Mouse (Mus musculus): ENCODE results near the gene Krt71.
A peak's percentile ranks its signal among the peaks of the same experiment; 100 is the strongest.
"Not testable (repeated sequence)": the region's sequence is repeated elsewhere in the genome, so short reads cannot be mapped to it uniquely, and the experiment has no call there.

Krt71 gene

GRCm38 (mm10) chr15:101742711-101743110, at the start of gene Krt71:
TSS of gene Krt71 (minus strand) at chr15:101743109.
- DNase-seq (ENCODE audit: low spot score) = no peak

DNA sequence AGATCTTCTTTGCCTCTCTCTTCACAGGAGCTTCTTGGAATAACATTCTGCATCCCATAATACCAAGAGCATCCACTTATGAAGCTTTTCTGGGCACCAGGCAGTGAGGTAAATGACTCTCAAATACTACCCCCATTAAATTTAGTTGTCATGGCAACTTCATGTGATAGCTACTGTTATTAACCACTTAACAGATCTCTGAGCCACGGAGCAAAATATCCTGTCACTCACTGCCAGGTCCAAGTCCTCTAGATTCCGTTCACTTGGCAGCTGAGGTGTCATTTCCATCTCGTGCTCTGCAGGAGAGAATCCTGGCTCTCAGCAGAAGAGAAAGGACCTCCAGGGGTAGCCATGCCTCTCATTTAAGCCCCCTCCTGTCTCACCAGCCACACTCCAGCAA, 48.0 kb upstream of the Krt71 start:
- no peak for DNase-seq (ENCODE audit: low spot score)

DNA sequence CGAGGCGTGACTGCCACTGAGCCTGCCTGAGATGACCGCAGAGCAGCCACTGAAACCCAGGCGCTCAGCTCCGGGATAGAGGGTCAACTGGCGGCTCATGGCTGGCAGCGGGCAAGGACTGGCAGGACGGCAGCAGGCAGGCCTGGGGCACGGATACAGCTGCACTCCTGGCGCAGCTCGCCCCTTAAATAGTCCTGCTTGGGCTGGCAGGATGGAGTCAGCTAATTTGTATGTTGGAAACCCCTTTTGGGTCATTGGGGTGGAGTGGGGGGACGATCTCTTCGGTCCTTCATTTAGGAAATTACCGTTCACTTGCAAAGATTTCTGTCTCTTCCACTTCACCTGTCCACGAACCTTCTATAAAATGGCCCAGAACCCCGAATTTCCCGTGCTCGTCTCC, 43.5 kb upstream of the Krt71 start, which contains the start of gene Krt72:
Gene Krt72, minus strand, starts transcription at position 101 of the 400 bp plus-strand sequence.
- no peak for DNase-seq (ENCODE audit: low spot score)

DNA sequence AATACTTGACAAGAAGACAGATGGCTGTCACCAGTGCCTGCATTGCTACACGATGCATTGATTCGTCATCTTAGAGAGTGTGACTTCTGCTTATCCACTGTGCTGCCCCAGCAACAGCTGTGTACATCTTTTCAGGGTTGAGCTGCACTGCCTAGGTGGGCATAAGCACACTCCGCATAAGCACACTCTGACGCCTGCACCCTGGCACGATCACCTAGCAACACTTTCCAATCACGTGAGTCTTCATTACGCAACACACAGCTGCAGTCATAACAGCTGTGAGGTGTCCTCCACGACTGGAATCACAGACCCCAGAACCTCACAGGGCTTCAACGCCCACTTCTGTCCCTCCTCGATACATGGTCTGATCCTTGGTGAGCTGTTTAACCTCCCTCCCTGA, 30.5 kb upstream of the Krt71 start:
- no peak for DNase-seq (ENCODE audit: low spot score)

GRCm38 (mm10) chr15:101772711-101773081, 29.8 kb upstream of the Krt71 start:
- DNase-seq (ENCODE audit: low spot score) = peak; percentile 93

- DNase-seq (ENCODE audit: low spot score) = peak; percentile 25
Observed at GRCm38 (mm10) chr15:101772080-101772710, 29.3 kb upstream of the Krt71 start.

GRCm38 (mm10) chr15:101770226-101770625, 27.3 kb upstream of the Krt71 start:
- no peak for DNase-seq (ENCODE audit: low spot score)

DNA sequence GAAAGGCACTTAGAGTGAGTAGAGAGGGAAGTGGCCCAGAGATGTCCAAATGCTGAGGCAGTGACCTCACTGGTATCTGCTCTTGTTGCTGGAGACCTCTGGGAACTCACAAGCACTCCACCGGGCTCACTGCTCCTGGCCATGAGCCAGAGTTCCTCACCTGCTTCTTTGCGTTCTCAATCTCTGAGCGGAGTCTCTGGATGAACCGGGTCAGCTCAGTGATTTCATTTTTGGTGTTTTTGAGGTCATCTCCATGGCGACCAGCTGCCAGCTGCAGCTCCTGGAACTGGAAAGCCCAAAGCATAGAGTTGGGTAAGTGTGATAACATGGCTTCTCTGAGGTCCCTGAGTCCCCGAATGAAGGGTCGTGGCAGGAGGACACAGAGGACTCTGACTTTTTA, 5.1 kb downstream of the Krt71 start:
- no peak for DNase-seq (ENCODE audit: low spot score)

DNA sequence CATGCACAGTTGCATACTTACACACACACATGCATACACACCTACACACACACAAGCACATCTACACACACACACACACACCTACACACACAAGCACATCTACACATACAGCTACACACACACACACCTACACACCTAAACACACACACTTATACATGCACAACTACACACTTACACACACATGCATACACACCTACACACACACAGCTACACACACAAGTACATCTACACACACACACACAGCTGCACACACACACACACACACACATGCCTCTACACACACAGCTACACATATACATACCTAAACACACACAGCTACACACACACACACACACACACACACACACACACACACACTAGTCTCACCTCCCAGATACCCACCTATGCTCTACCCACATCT, 12.3 kb downstream of the Krt71 start:
- no peak for DNase-seq (ENCODE audit: low spot score)

DNA sequence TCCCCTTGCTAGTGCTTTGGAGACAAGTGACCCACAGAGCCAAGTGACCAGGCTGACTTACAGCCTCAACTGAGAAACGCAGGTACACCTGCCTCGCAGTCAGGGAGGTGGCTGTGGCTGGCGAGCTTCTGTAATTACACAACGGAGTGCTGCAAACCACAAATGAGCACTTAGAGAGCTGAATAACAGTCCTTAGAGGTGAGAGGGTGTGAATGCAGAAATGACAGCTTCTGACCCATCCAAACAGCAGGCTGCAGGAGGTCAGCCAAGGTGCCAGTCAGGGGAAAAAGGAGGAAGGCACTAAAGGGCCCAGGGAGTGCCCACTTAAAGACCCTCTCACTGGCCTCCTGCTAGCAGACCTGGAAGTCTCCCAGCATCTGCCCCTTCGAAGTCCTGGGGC, 18.2 kb downstream of the Krt71 start:
- DNase-seq (ENCODE audit: low spot score) = no peak

DNA sequence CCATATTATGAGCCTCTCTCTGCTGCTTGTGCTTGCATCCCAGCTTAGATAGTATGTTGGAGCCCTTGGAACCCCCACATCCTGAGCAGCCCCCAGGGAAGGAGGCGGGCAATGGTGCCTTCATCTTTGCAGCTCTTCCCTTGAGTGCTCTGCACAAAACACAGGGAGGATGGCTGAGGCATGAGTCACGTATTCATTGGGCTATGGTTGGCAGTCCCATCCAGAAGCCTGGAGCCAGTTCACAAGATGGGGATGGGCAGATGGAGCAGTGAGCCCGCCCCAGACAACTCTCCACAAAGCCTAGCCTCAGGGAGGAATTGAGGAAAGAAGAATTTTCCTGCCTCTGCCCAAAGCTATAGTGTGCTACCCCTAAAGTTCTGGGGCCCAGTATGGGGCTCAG, 27.1 kb downstream of the Krt71 start:
- no peak for DNase-seq (ENCODE audit: low spot score)

DNA sequence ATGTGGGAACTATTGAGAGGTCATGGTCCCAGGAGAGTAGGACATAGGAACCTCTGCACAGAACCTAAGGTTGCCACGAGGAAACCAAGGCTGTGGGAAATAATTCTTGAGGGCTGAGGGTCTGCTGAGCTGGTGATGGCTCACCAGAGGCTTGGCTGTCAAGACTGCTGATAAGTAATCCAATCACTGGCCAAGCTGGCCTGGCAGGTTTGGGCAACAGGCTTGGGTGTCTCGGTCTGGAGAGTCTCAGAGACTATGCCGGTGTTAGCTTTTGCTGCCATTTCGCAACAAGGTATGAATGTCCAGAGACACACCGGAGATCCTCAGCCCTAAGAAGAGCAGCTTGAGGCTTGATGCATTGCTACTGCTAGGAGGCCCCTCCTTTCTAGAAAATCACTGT, 28.6 kb downstream of the Krt71 start:
- peak; percentile 57 for DNase-seq (ENCODE audit: low spot score)

GRCm38 (mm10) chr15:101713731-101714130, 29.2 kb downstream of the Krt71 start:
- peak; percentile 34 for DNase-seq (ENCODE audit: low spot score)

GRCm38 (mm10) chr15:101712720-101713119, 30.2 kb downstream of the Krt71 start, which contains the start of gene Krt5:
TSS of gene Krt5 (minus strand) at chr15:101712898.
- DNase-seq (ENCODE audit: low spot score) = peak; percentile 40

- DNase-seq (ENCODE audit: low spot score) = no peak
Observed at GRCm38 (mm10) chr15:101708683-101709082, 34.2 kb downstream of the Krt71 start.

- DNase-seq (ENCODE audit: low spot score) = no peak
Observed at GRCm38 (mm10) chr15:101707454-101707853, 35.5 kb downstream of the Krt71 start.

- no peak for DNase-seq (ENCODE audit: low spot score)
Observed at GRCm38 (mm10) chr15:101704066-101704465, 38.8 kb downstream of the Krt71 start.

GRCm38 (mm10) chr15:101702380-101702779, 40.5 kb downstream of the Krt71 start:
- no peak for DNase-seq (ENCODE audit: low spot score)

DNA sequence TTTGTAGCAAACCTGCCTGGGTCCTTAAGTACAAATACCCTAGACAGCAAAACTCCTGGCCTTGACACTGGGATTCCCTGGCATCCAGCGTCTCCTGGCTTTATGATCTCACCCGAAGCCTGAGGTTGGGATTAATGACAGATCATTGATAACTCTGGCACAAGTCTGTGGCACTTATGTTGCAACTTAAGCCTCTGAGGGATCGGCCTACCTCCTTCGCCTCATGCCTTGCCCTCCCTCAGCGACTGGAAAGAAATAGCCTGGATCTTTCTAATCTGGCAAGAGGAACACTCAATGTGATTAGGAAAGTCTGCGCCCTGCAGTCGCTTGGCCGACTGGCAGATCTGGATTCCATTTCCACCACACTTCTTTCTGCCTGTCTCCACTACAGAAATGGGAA, 43.0 kb downstream of the Krt71 start:
- no peak for DNase-seq (ENCODE audit: low spot score)

GRCm38 (mm10) chr15:101699192-101699591, 43.7 kb downstream of the Krt71 start:
- no peak for DNase-seq (ENCODE audit: low spot score)

- no peak for DNase-seq (ENCODE audit: low spot score)
Observed at GRCm38 (mm10) chr15:101697326-101698188, 45.4 kb downstream of the Krt71 start.

GRCm38 (mm10) chr15:101694207-101694606, 48.7 kb downstream of the Krt71 start, which contains the start of gene Krt6a:
TSS of gene Krt6a (minus strand) at chr15:101694307.
- no peak for DNase-seq (ENCODE audit: low spot score)

GRCm38 (mm10) chr15:101690460-101690859, 52.4 kb downstream of the Krt71 start:
- DNase-seq (ENCODE audit: low spot score) = not testable (repeated sequence)
